Mouse (Mus musculus) bone marrow macrophage, adult 2 months (primary cell): Measurements from ENCODE around the gene Islr2.

ENCODE experiments used
- CTCF ChIP-seq: IDR thresholded peaks from 2 replicates; pipeline ENCODE4 v1.5.1; 2012; ENCODE audit warnings: low read depth, mild to moderate bottlenecking, low read length, moderate library complexity
- POLR2A ChIP-seq: IDR thresholded peaks from 2 replicates; pipeline ENCODE4 v1.6.1; 2012; ENCODE audit warnings: mild to moderate bottlenecking, low read depth, low read length, borderline replicate concordance

- TF ChIP-seq CTCF = no peak
- TF ChIP-seq POLR2A = no peak
Observed at GRCm38 (mm10) chr9:58148806-58149205, 55.3 kb downstream of the Islr2 start.
